Mouse (Mus musculus) forebrain, embryonic 14.5 days (tissue): ENCODE results near the gene Edrf1. TPM values are rescaled to one million over a fixed set of nuclear protein-coding genes. Genes with fewer than 3 reads are reported as not detected.
A peak's percentile ranks its signal among the peaks of the same experiment; 100 is the strongest.

ENCODE experiments used
- ATAC-seq: fragments of 200-750 bp; cut with Nextera tagmentation; 2 replicates; pipeline ENCODE4 v1.8.0; 2017; ENCODE audit warnings: mild to moderate bottlenecking, moderate library complexity
- DNase-seq: peaks from one replicate; pipeline ENCODE4 v3.0.0-alpha.2; 2015; ENCODE audit warnings: low spot score
- H3K27ac ChIP-seq: fragments of 300-500 bp; sonication (generic); 2 replicates; pipeline ENCODE4 v1.5.1; 2014; ENCODE audit warnings: low read depth, mild to moderate bottlenecking, control low read depth, low read length, moderate library complexity
- H3K27me3 ChIP-seq: fragments of 300-500 bp; sonication (generic); replicated peaks from 2 replicates; pipeline ENCODE4 v1.6.1; 2014; ENCODE audit warnings: low read length, control low read depth, mixed read lengths; ENCODE audit not compliant: control insufficient read depth, insufficient read depth
- H3K36me3 ChIP-seq: fragments of 300-500 bp; sonication (generic); 2 replicates; pipeline ENCODE4 v1.6.1; 2014; ENCODE audit warnings: low read length, control low read depth; ENCODE audit not compliant: control insufficient read depth, insufficient read depth
- H3K4me1 ChIP-seq: fragments of 300-500 bp; sonication (generic); 2 replicates; pipeline ENCODE4 v1.6.1; 2014; ENCODE audit warnings: antibody characterized with exemption, low read length, control low read depth; ENCODE audit not compliant: control insufficient read depth, insufficient read depth
- H3K4me2 ChIP-seq: fragments of 300-500 bp; sonication (generic); 2 replicates; pipeline ENCODE4 v1.6.1; 2014; ENCODE audit warnings: mild to moderate bottlenecking, control low read depth, low read length
- H3K4me3 ChIP-seq: fragments of 300-500 bp; sonication (generic); 2 replicates; pipeline ENCODE4 v1.5.1; 2014; ENCODE audit warnings: low read depth, low read length, control low read depth
- H3K9ac ChIP-seq: fragments of 300-500 bp; sonication (generic); 2 replicates; pipeline ENCODE4 v1.6.1; 2014; ENCODE audit warnings: mild to moderate bottlenecking, low read length, control low read depth, moderate library complexity
- H3K9me3 ChIP-seq: fragments of 300-500 bp; sonication (generic); replicated peaks from 2 replicates; pipeline ENCODE4 v1.6.1; 2016; ENCODE audit warnings: low read length, control low read depth, mixed read lengths; ENCODE audit not compliant: control insufficient read depth
- WGBS: fragments of 180-500 bp; shearing (Covaris S2); extraction: QIAGEN DNeasy Blood & Tissue Kit; methylation state at CpG from one replicate; pipeline ENCODE4 v1.1.7; 2014; 5-methylcytosine and 5-hydroxymethylcytosine counted together
- polyA plus RNA-seq: library from polyadenylated mRNA; unstranded; fragments of >200 nt; fragmentation: Nextera tagmentation; extraction: Ambion mirVana; gene quantifications from 2 replicates; pipeline ENCODE4 v1.2.1, GENCODE M21; 2014

Edrf1 gene
- polyA plus RNA-seq, 1 experiment from 2014 or later, result 22.8 TPM

- 0 out of 2 replicates have a peak overlapping the region, but pooled peaks have one; percentile 25 for H3K9ac ChIP-seq
- H3K27ac ChIP-seq, result peak overlapping the region; percentile 79
- no peaks in the 10 kb centered on the region for H3K27me3 ChIP-seq
- ATAC-seq (no peak), DNase-seq (peak; percentile 68)
- no peaks in the 10 kb centered on the region for H3K9me3 ChIP-seq
- H3K4me2 ChIP-seq, result peak overlapping the region; percentile 28; the same call in 1 of the 2 replicates
- H3K36me3 ChIP-seq, result no peaks in the 10 kb centered on the region
- no peak overlapping the region for H3K4me3 ChIP-seq
- WGBS, result 48% methylated on average over 13 of the region's 13 CpGs
- peaks cover 21% of the 10 kb centered on the region for H3K4me1 ChIP-seq
These were observed 28.6 kb upstream of the Edrf1 start for GRCm38 (mm10) chr7:133608631-133609340.

- peak; percentile 82 for DNase-seq
- ATAC-seq, result peak; percentile 62; the same call in 1 of the 2 replicates
- Histone ChIP-seq H3K9ac (no peak overlapping the region), H3K36me3 (no peaks in the 10 kb centered on the region), H3K27ac (peak overlapping the region; percentile 79; the same call in 1 of the 2 replicates), H3K27me3 (no peaks in the 10 kb centered on the region), H3K4me2 (no peak overlapping the region; the same call in 1 of the 2 replicates), H3K9me3 (no peaks in the 10 kb centered on the region), H3K4me1 (peaks cover 21% of the 10 kb centered on the region), H3K4me3 (no peak overlapping the region)
- WGBS, result 48% methylated on average over 8 of the region's 8 CpGs
These were observed 27.8 kb upstream of the Edrf1 start for GRCm38 (mm10) chr7:133609585-133609984.

- no peak for ATAC-seq
- Histone ChIP-seq H3K4me3 (no peak overlapping the region), H3K4me2 (no peak overlapping the region), H3K9me3 (no peaks in the 10 kb centered on the region), H3K4me1 (peaks cover 19% of the 10 kb centered on the region), H3K27ac (no peak overlapping the region), H3K36me3 (no peaks in the 10 kb centered on the region), H3K9ac (no peak overlapping the region), H3K27me3 (no peaks in the 10 kb centered on the region)
- no peak for DNase-seq
- 84% methylated on average over 2 of the region's 2 CpGs for WGBS
These were observed 24.4 kb upstream of the Edrf1 start for GRCm38 (mm10) chr7:133612981-133613380.

GRCm38 (mm10) chr7:133620721-133621120 lies 16.6 kb upstream of the Edrf1 start:
- H3K9ac ChIP-seq, result no peak overlapping the region
- no peaks in the 10 kb centered on the region for H3K9me3 ChIP-seq
- H3K27me3 ChIP-seq, result no peaks in the 10 kb centered on the region
- H3K4me1 ChIP-seq, result no peaks in the 10 kb centered on the region
- no peaks in the 10 kb centered on the region for H3K36me3 ChIP-seq
- ATAC-seq (peak; percentile 50; the same call in 1 of the 2 replicates), DNase-seq (peak; percentile 74)
- no peak overlapping the region for H3K4me3 ChIP-seq
- H3K4me2 ChIP-seq, result no peak overlapping the region
- no peak overlapping the region for H3K27ac ChIP-seq
- WGBS, result 50% methylated on average over 11 of the region's 11 CpGs

GRCm38 (mm10) chr7:133623226-133623625 lies 14.1 kb upstream of the Edrf1 start:
- Histone ChIP-seq H3K9me3 (no peaks in the 10 kb centered on the region), H3K27ac (no peak overlapping the region), H3K4me2 (no peak overlapping the region), H3K4me3 (no peak overlapping the region), H3K9ac (no peak overlapping the region), H3K27me3 (no peaks in the 10 kb centered on the region), H3K36me3 (no peaks in the 10 kb centered on the region), H3K4me1 (no peaks in the 10 kb centered on the region)
- WGBS, result 87% methylated on average over 5 of the region's 5 CpGs
- ATAC-seq (no peak), DNase-seq (no peak)

GRCm38 (mm10) chr7:133627184-133627936 lies 10.0 kb upstream of the Edrf1 start:
- peak; percentile 56 for DNase-seq
- peak; percentile 26; the same call in 1 of the 2 replicates for ATAC-seq
- H3K36me3 ChIP-seq, result no peaks in the 10 kb centered on the region

GRCm38 (mm10) chr7:133630821-133631220 lies 6.5 kb upstream of the Edrf1 start:
- H3K9me3 ChIP-seq, result no peaks in the 10 kb centered on the region
- H3K36me3 ChIP-seq, result no peaks in the 10 kb centered on the region
- H3K27ac ChIP-seq, result no peak overlapping the region
- WGBS, result 86% methylated on average over 5 of the region's 5 CpGs
- H3K4me1 ChIP-seq, result no peaks in the 10 kb centered on the region
- DNase-seq, result no peak
- no peak overlapping the region for H3K4me3 ChIP-seq
- H3K4me2 ChIP-seq, result no peak overlapping the region
- H3K27me3 ChIP-seq, result no peaks in the 10 kb centered on the region
- no peak for ATAC-seq
- H3K9ac ChIP-seq, result no peak overlapping the region

More at GRCm38 (mm10) chr7:133627184-133627936, 10.0 kb upstream of the Edrf1 start:
- H3K9me3 ChIP-seq, result no peaks in the 10 kb centered on the region
- 45% methylated on average over 14 of the region's 14 CpGs for WGBS
- H3K9ac ChIP-seq, result no peak overlapping the region
- H3K27me3 ChIP-seq, result no peaks in the 10 kb centered on the region
- no peak overlapping the region for H3K4me2 ChIP-seq
- H3K27ac ChIP-seq, result no peak overlapping the region
- no peaks in the 10 kb centered on the region for H3K4me1 ChIP-seq
- H3K4me3 ChIP-seq, result no peak overlapping the region

GRCm38 (mm10) chr7:133632476-133632875 lies 4.9 kb upstream of the Edrf1 start:
- no peak overlapping the region for H3K4me2 ChIP-seq
- no peaks in the 10 kb centered on the region for H3K9me3 ChIP-seq
- 24% methylated on average over 2 of the region's 2 CpGs for WGBS
- ATAC-seq (no peak), DNase-seq (peak; percentile 73)
- H3K27me3 ChIP-seq, result no peaks in the 10 kb centered on the region
- no peaks in the 10 kb centered on the region for H3K36me3 ChIP-seq
- H3K4me3 ChIP-seq, result no peak overlapping the region
- H3K4me1 ChIP-seq, result no peaks in the 10 kb centered on the region
- H3K27ac ChIP-seq, result no peak overlapping the region
- no peak overlapping the region for H3K9ac ChIP-seq
